Mouse (Mus musculus) spleen, adult 2 months (tissue): ENCODE measurements around the gene Vwc2l.

ENCODE experiments used
- CTCF ChIP-seq: fragments of 200-500 bp; IDR thresholded peaks from 2 replicates; pipeline ENCODE4 v1.5.1; 2011; ENCODE audit warnings: mild to moderate bottlenecking, inconsistent platforms; ENCODE audit not compliant: insufficient read depth, insufficient read length, insufficient replicate concordance; ENCODE audit errors: extremely low read depth
- POLR2A ChIP-seq: fragments of 200-500 bp; IDR thresholded peaks from 2 replicates; pipeline ENCODE4 v1.6.1; 2011; ENCODE audit warnings: low read depth, low read length, inconsistent platforms

DNA sequence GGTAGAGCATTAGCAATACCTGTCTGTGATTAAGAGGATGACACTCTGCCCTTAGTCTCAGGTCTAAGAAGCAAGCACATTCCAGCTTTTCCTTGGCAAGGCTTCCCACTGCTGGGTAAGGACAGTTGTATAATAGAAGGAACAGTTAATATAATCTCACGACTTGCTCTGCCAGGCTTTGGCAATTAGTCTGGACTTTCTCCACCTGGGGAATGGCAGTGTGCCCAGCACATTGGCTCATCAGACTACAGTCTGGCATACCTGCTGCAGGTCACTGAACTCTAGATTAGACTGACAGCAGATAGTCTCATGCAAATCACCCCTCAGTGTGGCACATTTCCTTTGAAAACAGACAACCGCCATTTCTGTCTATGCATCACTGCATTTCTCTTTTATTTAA lies 33.0 kb upstream of the Vwc2l start:
- TF ChIP-seq CTCF (no peak), POLR2A (no peak)
